Mouse (Mus musculus): Measurements from ENCODE around the gene Btg4.

The Btg4 gene

GRCm38 (mm10) chr9:51165312-51166180 is 104.8 kb downstream of the Btg4 start, which contains the start of gene Gm32742:
TSS of gene Gm32742 (minus strand) at chr9:51165517.
- in situ Hi-C loops (cut with MboI): loop anchor here (5.0 to 25.0 kb wide), 2 partner anchors 127 to 747 kb away; no protein-coding TSS in a partner anchor

DNA sequence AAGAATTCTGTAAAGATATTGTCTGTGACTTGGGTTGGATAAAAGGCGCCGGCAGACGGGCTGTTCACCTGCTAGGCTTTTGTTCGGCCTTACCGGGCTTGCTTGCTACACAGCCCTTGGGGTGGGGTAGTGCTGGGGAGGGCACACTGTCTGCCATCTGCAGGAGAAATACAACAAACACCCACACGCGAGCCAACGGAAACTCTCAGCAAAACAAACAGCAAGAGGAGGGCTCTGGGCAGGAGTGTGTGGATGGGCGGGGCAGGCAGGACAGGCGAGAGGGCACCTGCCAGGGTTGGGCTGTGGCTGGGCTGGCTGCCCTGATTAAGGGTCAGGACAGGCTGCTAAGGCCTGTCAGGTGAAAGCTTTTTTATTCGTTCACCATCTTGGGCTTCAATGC is 107.3 kb downstream of the Btg4 start:
- in situ Hi-C loops (cut with MboI): loop anchor here (5.0 to 25.0 kb wide), 2 partner anchors 124 to 744 kb away; no protein-coding TSS in a partner anchor

GRCm38 (mm10) chr9:51168698-51169097 is 108.0 kb downstream of the Btg4 start:
- in situ Hi-C loops (cut with MboI): loop anchor here (5.0 to 25.0 kb wide), 2 partner anchors 124 to 744 kb away; no protein-coding TSS in a partner anchor

- in situ Hi-C loops (cut with MboI): loop anchor here (5.0 to 25.0 kb wide), 2 partner anchors 123 to 743 kb away; no protein-coding TSS in a partner anchor
Measured at GRCm38 (mm10) chr9:51169133-51169532, 108.4 kb downstream of the Btg4 start.

All from mature B cell (primary cell).